Mouse (Mus musculus): Measurements from ENCODE around the gene Pdrg1. TPM values are rescaled to one million over a fixed set of nuclear protein-coding genes. Genes with fewer than 3 reads are reported as not detected.

Pdrg1 gene
- total RNA-seq, 2 experiments from 2014 or later = 37.0 to 41.7 TPM

DNA sequence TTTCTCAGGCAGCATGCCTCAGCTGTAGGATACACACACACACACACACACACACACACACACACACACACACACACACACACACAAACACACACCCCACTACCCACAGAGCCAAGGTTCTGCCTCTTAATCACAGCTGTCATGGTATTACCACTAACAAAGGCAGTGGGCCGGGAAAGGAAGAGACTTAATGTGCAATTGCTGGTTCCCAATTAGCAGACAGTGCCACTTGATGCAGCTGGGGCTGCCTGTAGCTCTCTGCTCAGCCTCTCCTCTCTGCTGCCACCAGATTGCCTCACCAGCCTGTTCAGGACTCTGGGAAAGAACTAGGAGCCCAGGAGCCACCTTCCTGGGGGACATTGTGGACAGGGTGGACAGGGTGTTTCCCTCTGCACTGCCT lies 29.6 kb downstream of the Pdrg1 start:
- no peak for TF ChIP-seq CTCF (conservative IDR thresholded peaks at IDR 0.05)
- Histone ChIP-seq H3K4me3 (no peak overlapping the region), H3K27ac (no peak overlapping the region)
- DNase-seq (ENCODE audit: low spot score in 2 of 2) = peak; percentile 17 to 24

DNA sequence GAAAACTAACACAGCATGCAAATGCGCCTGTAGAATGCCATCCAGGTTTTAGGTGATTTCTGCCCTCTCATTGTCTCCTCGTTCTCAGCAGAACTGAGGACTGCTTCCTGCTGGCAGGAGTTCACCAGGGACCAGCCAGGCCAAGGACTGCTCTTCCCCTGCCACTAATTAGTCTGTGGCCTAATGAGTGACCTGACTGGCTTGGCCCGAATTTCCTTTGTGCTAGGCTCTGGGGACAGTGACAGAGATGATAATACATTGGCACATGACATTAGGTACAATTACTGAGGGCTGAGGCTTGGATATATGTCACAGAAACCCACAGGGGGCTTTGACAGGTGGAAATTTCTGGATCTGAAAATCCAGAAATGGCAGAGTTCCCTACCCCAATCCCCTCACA lies 38.2 kb downstream of the Pdrg1 start:
- DNase-seq (ENCODE audit: low spot score in 2 of 2) = no peak
- no peak overlapping the region for H3K27ac ChIP-seq
- H3K4me3 ChIP-seq = no peak overlapping the region
- TF ChIP-seq CTCF (conservative IDR thresholded peaks at IDR 0.05) = no peak

DNA sequence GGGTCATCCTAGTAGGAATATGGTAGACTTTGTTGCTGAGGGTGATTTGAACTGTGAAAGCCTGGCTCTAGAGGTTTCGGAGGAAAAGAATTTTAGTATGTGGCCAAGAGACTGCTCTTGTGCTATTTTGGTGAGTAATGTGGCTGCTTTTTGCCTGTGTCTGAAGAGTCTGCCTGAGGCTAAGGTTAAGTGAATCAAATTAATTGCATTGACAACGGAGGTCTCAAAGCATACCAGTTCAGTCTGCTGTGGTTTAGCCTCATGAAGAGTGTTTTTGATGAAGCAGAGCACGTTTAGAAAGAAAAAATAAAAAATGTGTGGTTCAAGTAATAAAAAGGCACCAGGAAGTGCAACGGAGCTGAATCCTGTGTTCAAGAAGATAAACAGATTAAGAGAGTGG lies 49.7 kb downstream of the Pdrg1 start:
- no peak for TF ChIP-seq CTCF (conservative IDR thresholded peaks at IDR 0.05)
- Histone ChIP-seq H3K27ac (no peak overlapping the region), H3K4me3 (no peak overlapping the region)
- DNase-seq (ENCODE audit: low spot score in 2 of 2) = no peak

DNA sequence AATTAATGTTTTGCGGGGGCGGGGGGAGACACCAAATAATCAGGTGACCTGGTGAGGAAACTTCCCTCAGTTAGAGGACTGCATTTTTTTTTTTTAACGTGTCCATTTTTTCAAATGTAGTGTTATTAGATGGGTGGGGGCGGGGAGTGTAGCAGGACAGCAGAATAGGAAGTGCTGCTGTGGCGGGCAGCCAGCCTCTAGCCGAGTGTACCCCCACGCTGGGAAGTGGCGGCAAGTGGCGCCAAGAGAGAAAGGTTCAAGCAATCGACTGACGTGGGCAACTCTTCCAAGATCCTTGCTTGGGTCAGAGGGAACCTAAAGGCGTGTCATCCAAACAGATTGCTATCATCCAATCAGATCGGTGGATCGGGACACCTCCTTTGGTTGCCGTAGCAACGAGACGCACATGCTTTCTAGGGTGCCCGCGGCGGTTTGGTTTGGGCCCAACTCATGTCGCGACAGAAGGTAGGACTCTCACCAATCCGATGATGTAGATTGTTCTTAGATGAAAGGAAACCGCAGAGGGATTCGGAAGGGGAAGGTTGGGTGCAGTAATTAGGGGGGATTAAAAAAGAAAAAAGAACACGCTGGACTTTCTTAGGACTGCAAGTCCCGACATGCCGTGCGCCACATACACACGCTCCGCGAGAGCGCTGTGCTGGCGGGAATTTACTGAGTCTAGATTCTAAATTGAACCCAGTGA lies 53.0 kb downstream of the Pdrg1 start, which contains the start of gene Ttll9:
TSS of gene Ttll9 (plus strand) at position 395 of the 703 bp plus-strand sequence.
- Histone ChIP-seq H3K27ac (0 out of 2 replicates have a peak within 1 kb of the TSS, but pooled peaks have one; percentile 50), H3K4me3 (peak within 1 kb of the TSS; percentile 66)
- peak; percentile 70 to 86 for DNase-seq (ENCODE audit: low spot score in 2 of 2)
- TF ChIP-seq CTCF (conservative IDR thresholded peaks at IDR 0.05) = no peak

Other genes with a start within 250 kb of the Pdrg1 start
- 100 to 1,000 TPM; 129 to 134 TPM for gene Bcl2l1, start 183.7 kb downstream of the Pdrg1 start, total RNA-seq (2021)
- gene Tpx2, start 167.5 kb downstream of the Pdrg1 start, total RNA-seq (2021) = 1 to 10 TPM; 2.0 to 2.2 TPM
- not detected for gene Mylk2, start 104.1 kb downstream of the Pdrg1 start, total RNA-seq (2021)
- under 1 TPM; 0.37 to 0.84 TPM for gene Foxs1, start 82.2 kb downstream of the Pdrg1 start, total RNA-seq (2021)
- 10 to 100 TPM in 1 of 2 experiments, 1 to 10 TPM in 1; 9.3 to 11.9 TPM for gene Dusp15, start 63.7 kb downstream of the Pdrg1 start, total RNA-seq (2021)
- 1 to 10 TPM in 1 of 2 experiments, under 1 TPM in 1; 0.79 to 1.5 TPM for gene Ttll9, start 52.9 kb downstream of the Pdrg1 start, total RNA-seq (2021)
- gene Xkr7, start 16.4 kb upstream of the Pdrg1 start, total RNA-seq (2021) = 1 to 10 TPM; 2.0 TPM
- 1 to 10 TPM; 4.9 to 6.6 TPM for gene Ccm2l, start 50.5 kb upstream of the Pdrg1 start, total RNA-seq (2021)
- gene Hck, start 93.0 kb upstream of the Pdrg1 start, total RNA-seq (2021) = 1 to 10 TPM; 1.9 to 2.2 TPM
- gene Tm9sf4, start 145.9 kb upstream of the Pdrg1 start, total RNA-seq (2021) = 100 to 1,000 TPM in 1 of 2 experiments, 10 to 100 TPM in 1; 96.8 to 101 TPM
- 10 to 100 TPM; 20.6 to 22.5 TPM for gene Tspyl3, start 210.0 kb upstream of the Pdrg1 start, total RNA-seq (2021)
- gene Plagl2, start 226.0 kb upstream of the Pdrg1 start, total RNA-seq (2021) = 1 to 10 TPM; 5.5 to 5.8 TPM
- 10 to 100 TPM; 16.6 to 19.4 TPM for gene Pofut1, start 226.1 kb upstream of the Pdrg1 start, total RNA-seq (2021)